Mouse (Mus musculus): ENCODE data around the gene Tmem192.

Tmem192 gene

GRCm38 (mm10) chr8:64946820-64947697 is at the start of gene Tmem192:
Gene Tmem192 (plus strand): TSS chr8:64947185.
- peak; percentile 92 for DNase-seq

GRCm38 (mm10) chr8:64898710-64899109 is 48.3 kb upstream of the Tmem192 start:
- DNase-seq = peak; percentile 39

- DNase-seq = no peak
These were observed 46.3 kb upstream of the Tmem192 start for GRCm38 (mm10) chr8:64900645-64901044.

- no peak for DNase-seq
These were observed 45.3 kb upstream of the Tmem192 start for GRCm38 (mm10) chr8:64901527-64902156.

GRCm38 (mm10) chr8:64902191-64902590 is 44.8 kb upstream of the Tmem192 start:
- no peak for DNase-seq

GRCm38 (mm10) chr8:64903778-64904177 is 43.2 kb upstream of the Tmem192 start:
- DNase-seq = no peak

GRCm38 (mm10) chr8:64910026-64910425 is 37.0 kb upstream of the Tmem192 start:
- DNase-seq = no peak

- no peak for DNase-seq
These were observed 30.2 kb upstream of the Tmem192 start for GRCm38 (mm10) chr8:64916793-64917192.

- DNase-seq = no peak
These were observed 23.7 kb upstream of the Tmem192 start for GRCm38 (mm10) chr8:64923329-64923728.

- no peak for DNase-seq
These were observed 21.2 kb upstream of the Tmem192 start for GRCm38 (mm10) chr8:64925762-64926161.

- DNase-seq = no peak
These were observed 20.6 kb upstream of the Tmem192 start for GRCm38 (mm10) chr8:64926355-64926754.

- no peak for DNase-seq
These were observed 18.0 kb upstream of the Tmem192 start for GRCm38 (mm10) chr8:64928938-64929337.

- DNase-seq = no peak
These were observed 12.0 kb upstream of the Tmem192 start for GRCm38 (mm10) chr8:64934997-64935396.

GRCm38 (mm10) chr8:64941019-64941418 is 6.0 kb upstream of the Tmem192 start:
- no peak for DNase-seq

- peak; percentile 78 for DNase-seq
These were observed 5.5 kb upstream of the Tmem192 start for GRCm38 (mm10) chr8:64941495-64941894.

- DNase-seq = no peak
These were observed 4.0 kb upstream of the Tmem192 start for GRCm38 (mm10) chr8:64942946-64943345.

GRCm38 (mm10) chr8:64944831-64945230 is 2.2 kb upstream of the Tmem192 start:
- no peak for DNase-seq

- DNase-seq = no peak
These were observed 1.4 kb upstream of the Tmem192 start for GRCm38 (mm10) chr8:64945606-64946005.

GRCm38 (mm10) chr8:64946441-64946819 is 555 bp upstream of the Tmem192 start:
- no peak for DNase-seq

- DNase-seq = no peak
These were observed 681 bp downstream of the Tmem192 start for GRCm38 (mm10) chr8:64947698-64948034.

- DNase-seq = no peak
These were observed 1.4 kb downstream of the Tmem192 start for GRCm38 (mm10) chr8:64948371-64948770.

- no peak for DNase-seq
These were observed 5.1 kb downstream of the Tmem192 start for GRCm38 (mm10) chr8:64952101-64952500.

GRCm38 (mm10) chr8:64959025-64959424 is 12.0 kb downstream of the Tmem192 start:
- DNase-seq = no peak

- DNase-seq = no peak
These were observed 15.9 kb downstream of the Tmem192 start for GRCm38 (mm10) chr8:64962836-64963235.

All from embryo, embryonic 11 days (tissue).